ENCODE assay signal across 26 mouse cellular contexts in genomic region chr17:29009181-29009580, GRCm38 (mm10). TPM values are rescaled to one million over a fixed set of nuclear protein-coding genes. Genes with fewer than 3 reads are reported as not detected.
DNase-seq lines count a peak whose midpoint lies in the region; TF ChIP-seq lines count a peak whose summit lies in the region.
"Had no signal": no experiment of that assay in that cellular context is flagged by ENCODE, and none has a peak within 500 bp of the region (broad histone marks: within the 10 kb centered on the region; RNA-seq: fewer than 3 reads in every experiment).

No protein-coding gene starts in this region.

- peak; percentile 94 for DNase-seq in heart, adult 11 months
- no peak for DNase-seq in heart, embryonic 10.5 days (ENCODE audit: low spot score)
- peak; percentile 50 for DNase-seq in 416B (ENCODE audit: low read depth)
- no peak for DNase-seq in thymus, adult 18-20 months
- DNase-seq in frontal cortex, postnatal 14 days (ENCODE audit: low spot score in 2 of 2), result no peak
- no peak for DNase-seq in frontal cortex, adult 2 months (ENCODE audit: extremely low spot score in 1 of 2, low spot score in 1 of 2)
- DNase-seq: adrenal gland, adult 2 months; cerebellum, adult 11 months; cerebellum, adult 9-10 months; cerebellum, postnatal 36 days; embryo, embryonic 11 days; kidney, adult 18-20 months; kidney, postnatal 25 days; liver, embryonic 13.5 days; lung, adult 2 months; right cerebral cortex, postnatal 25 days; thymus, postnatal 14 days had no signal

- no peaks in the 10 kb centered on the region for H3K27me3 ChIP-seq in heart, embryonic 10.5 days (ENCODE audit: insufficient read depth, poor library complexity, severe bottlenecking)
- no peaks in the 10 kb centered on the region for H3K27me3 ChIP-seq in megakaryocyte, embryonic 14.5 days (replicated peaks)
- H3K27me3 ChIP-seq: embryonic facial prominence, embryonic 12.5 days; forebrain, embryonic 15.5 days; heart, embryonic 15.5 days; kidney, embryonic 15.5 days; liver, embryonic 13.5 days; midbrain, embryonic 12.5 days; stomach, embryonic 15.5 days had no signal

- H3K9me3 ChIP-seq in heart, embryonic 10.5 days, result no peaks in the 10 kb centered on the region
- no peaks in the 10 kb centered on the region for H3K9me3 ChIP-seq in megakaryocyte, embryonic 14.5 days
- H3K9me3 ChIP-seq: embryonic facial prominence, embryonic 12.5 days; forebrain, embryonic 15.5 days; heart, embryonic 15.5 days; kidney, embryonic 15.5 days; liver, embryonic 13.5 days; midbrain, embryonic 12.5 days; stomach, embryonic 15.5 days had no signal

- 82% methylated on average over 4 of the region's 4 CpGs for WGBS in heart, embryonic 10.5 days

- no peak for TF ChIP-seq CTCF in bone marrow macrophage, adult 2 months (IDR thresholded peaks at IDR 0.05; ENCODE audit: low read depth, low read length)

- peaks cover 6% of the 10 kb centered on the region; the same call in 1 of the 2 replicates for H3K36me3 ChIP-seq in heart, embryonic 10.5 days
- H3K36me3 ChIP-seq in megakaryocyte, embryonic 14.5 days (replicated peaks; ENCODE audit: low read length), result peaks cover 13% of the 10 kb centered on the region
- H3K36me3 ChIP-seq: embryonic facial prominence, embryonic 12.5 days; forebrain, embryonic 15.5 days; heart, embryonic 15.5 days; liver, embryonic 13.5 days; midbrain, embryonic 12.5 days; stomach, embryonic 15.5 days had no signal

- no peak for TF ChIP-seq POLR2A in bone marrow macrophage, adult 2 months (IDR thresholded peaks at IDR 0.05; ENCODE audit: borderline replicate concordance, low read depth, low read length)

- H3K4me1 ChIP-seq in heart, embryonic 10.5 days, result peaks cover 18% of the 10 kb centered on the region
- H3K4me1 ChIP-seq in bone marrow macrophage, adult 2 months (ENCODE audit: control insufficient read depth, insufficient read depth, low read length), result peaks cover 30% of the 10 kb centered on the region
- H3K4me1 ChIP-seq in megakaryocyte, embryonic 14.5 days, result peaks cover 39% of the 10 kb centered on the region

- H3K4me3 ChIP-seq in heart, embryonic 10.5 days, result no peak overlapping the region
- H3K4me3 ChIP-seq in bone marrow macrophage, adult 2 months (ENCODE audit: insufficient read depth, low read length), result no peak overlapping the region
- peak overlapping the region; percentile 11 for H3K4me3 ChIP-seq in megakaryocyte, embryonic 14.5 days (replicated peaks)
- H3K4me3 ChIP-seq: embryonic facial prominence, embryonic 12.5 days; forebrain, embryonic 15.5 days; kidney, embryonic 15.5 days; left cerebral cortex, adult 2 months; midbrain, embryonic 12.5 days; stomach, embryonic 15.5 days had no signal

- H3K27ac ChIP-seq in heart, embryonic 10.5 days, result no peak overlapping the region
- peak overlapping the region; percentile 66 for H3K27ac ChIP-seq in bone marrow macrophage, adult 2 months (ENCODE audit: insufficient read depth, low read depth, low read length)

RNA-seq across cellular contexts. Expression of gene Stk38, which starts 1.4 kb away (rescaled TPM):
- polyA plus RNA-seq in heart, embryonic 10.5 days (2016; fragmentation: Nextera tagmentation; extraction: Ambion mirVana), result 92.2 and 93.7 TPM in 2 replicates
- 180 and 183 TPM in 2 replicates for polyA plus RNA-seq in bone marrow macrophage, adult 2 months (2012; ENCODE audit: insufficient read depth, insufficient read length, missing spikeins)
- polyA plus RNA-seq in megakaryocyte, embryonic 14.5 days (2012; ENCODE audit: insufficient read depth, low replicate concordance), result 32.2 and 64.5 TPM in 2 replicates
- 80.7 and 86.2 TPM in 2 replicates for polyA plus RNA-seq in frontal cortex, adult 2 months (2012; rRNA removed)

RNA-seq across cellular contexts. Expression of gene Srsf3, which starts 23.2 kb away (rescaled TPM):
- 433 and 498 TPM in 2 replicates for polyA plus RNA-seq in heart, embryonic 10.5 days (2016; fragmentation: Nextera tagmentation; extraction: Ambion mirVana)
- 151 and 170 TPM in 2 replicates for polyA plus RNA-seq in bone marrow macrophage, adult 2 months (2012; ENCODE audit: insufficient read depth, insufficient read length, missing spikeins)
- 27.5 and 103 TPM in 2 replicates for polyA plus RNA-seq in megakaryocyte, embryonic 14.5 days (2012; ENCODE audit: insufficient read depth, low replicate concordance)
- 135 and 141 TPM in 2 replicates for polyA plus RNA-seq in frontal cortex, adult 2 months (2012; rRNA removed)

RNA-seq across cellular contexts. Expression of gene Kctd20, which starts 57.4 kb away (rescaled TPM):
- 80.3 and 85.4 TPM in 2 replicates for polyA plus RNA-seq in heart, embryonic 10.5 days (2016; fragmentation: Nextera tagmentation; extraction: Ambion mirVana)
- 50.0 and 54.0 TPM in 2 replicates for polyA plus RNA-seq in bone marrow macrophage, adult 2 months (2012; ENCODE audit: insufficient read depth, insufficient read length, missing spikeins)
- 27.8 and 60.1 TPM in 2 replicates for polyA plus RNA-seq in megakaryocyte, embryonic 14.5 days (2012; ENCODE audit: insufficient read depth, low replicate concordance)
- polyA plus RNA-seq in frontal cortex, adult 2 months (2012; rRNA removed), result 49.1 and 50.1 TPM in 2 replicates

Comparison
In these comparisons a context has a peak if more than half of its experiments do, and no peak if none do; other contexts are left out.
1. DNase-seq: peak in heart, adult 11 months (single experiment) and 416B (single experiment); none in heart, embryonic 10.5 days (single experiment), thymus, adult 18-20 months (0 of 2), frontal cortex, postnatal 14 days (0 of 2) and frontal cortex, adult 2 months (0 of 2).